In the genomic region with DNA sequence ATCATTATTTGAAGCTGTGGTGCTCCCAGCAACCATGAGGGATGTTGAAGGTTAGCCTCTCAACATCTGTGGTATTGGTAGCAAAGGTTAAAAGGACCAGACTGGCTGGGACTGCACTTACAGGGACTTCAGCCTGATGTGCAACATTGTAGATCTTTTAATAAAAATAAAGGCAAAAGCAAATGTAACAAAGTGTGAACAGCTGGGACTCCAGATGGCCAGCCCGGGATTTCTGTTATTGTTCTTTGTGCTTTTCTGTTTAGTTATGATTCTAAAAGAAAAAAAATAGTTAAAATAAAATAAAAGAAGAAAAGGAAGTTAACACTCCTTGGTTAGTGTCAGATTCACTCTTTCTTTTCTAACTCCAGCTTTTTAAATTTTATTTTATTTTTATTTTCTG, we compare ENCODE assay signal across 33 mouse cellular contexts.
DNase-seq lines count a peak whose midpoint lies in the region; ATAC-seq and TF ChIP-seq lines count a peak whose summit lies in the region.
"Had no signal": no experiment of that assay in that cellular context is flagged by ENCODE, and none has a peak within 500 bp of the region (broad histone marks: within the 10 kb centered on the region; RNA-seq: fewer than 3 reads in every experiment).

No protein-coding gene starts in this region.

- peak; percentile 49 for DNase-seq in forebrain, postnatal 0 days
- peak; percentile 9 for DNase-seq in testis, postnatal 14 days (ENCODE audit: low spot score)
- no peak for DNase-seq in testis, postnatal 10 days (ENCODE audit: low spot score)
- peak; percentile 31 to 54 for DNase-seq in layer of hippocampus, postnatal 14 days (ENCODE audit: low spot score in 2 of 2)
- no peak for DNase-seq in thymus, postnatal 0 days (ENCODE audit: low spot score)
- DNase-seq in embryo, embryonic 9.5 days (ENCODE audit: extremely low spot score), result no peak
- DNase-seq: adrenal gland, adult 8-10 months; cerebellum, adult 11 months; cerebellum, adult 9-11 months; embryo, embryonic 11 days; heart, adult 2 months; heart, postnatal 4 days; kidney, adult 11 months; kidney, postnatal 25 days; liver, embryonic 13.5 days; lung, adult 18-20 months; lung, postnatal 4 days; spleen, adult 18-20 months; thymus, adult 2 months; thymus, postnatal 4 days had no signal

- no peaks in the 10 kb centered on the region for H3K27me3 ChIP-seq in forebrain, postnatal 0 days (ENCODE audit: insufficient read depth, low read length)
- no peaks in the 10 kb centered on the region for H3K27me3 ChIP-seq in forebrain, embryonic 15.5 days
- H3K27me3 ChIP-seq: CH12.LX; embryonic facial prominence, embryonic 13.5 days; heart, embryonic 12.5 days; limb, embryonic 15.5 days; liver, embryonic 13.5 days; megakaryocyte, embryonic 14.5 days; midbrain, embryonic 12.5 days; neural tube, embryonic 13.5 days had no signal

- no peak for TF ChIP-seq CTCF in forebrain, postnatal 0 days (IDR thresholded peaks at IDR 0.05; ENCODE audit: low read depth)

- no peaks in the 10 kb centered on the region for H3K36me3 ChIP-seq in forebrain, postnatal 0 days (ENCODE audit: insufficient read depth)
- no peaks in the 10 kb centered on the region for H3K36me3 ChIP-seq in forebrain, embryonic 15.5 days
- H3K36me3 ChIP-seq: embryonic facial prominence, embryonic 13.5 days; forebrain, embryonic 10.5 days; heart, embryonic 12.5 days; limb, embryonic 10.5 days; limb, embryonic 15.5 days; liver, embryonic 13.5 days; midbrain, embryonic 12.5 days; neural tube, embryonic 13.5 days had no signal

- 59% methylated on average over 1 of the region's 1 CpGs for WGBS in forebrain, postnatal 0 days
- 79% methylated on average over 1 of the region's 1 CpGs for WGBS in forebrain, embryonic 15.5 days

- H3K9ac ChIP-seq in forebrain, postnatal 0 days, result no peak overlapping the region
- no peak overlapping the region for H3K9ac ChIP-seq in forebrain, embryonic 15.5 days (replicated peaks)
- H3K9ac ChIP-seq: embryonic facial prominence, embryonic 13.5 days; heart, embryonic 12.5 days; hindbrain, embryonic 14.5 days; limb, embryonic 15.5 days; liver, embryonic 13.5 days; midbrain, embryonic 12.5 days; neural tube, embryonic 13.5 days had no signal

- H3K9me3 ChIP-seq in forebrain, postnatal 0 days (ENCODE audit: low read length), result no peaks in the 10 kb centered on the region
- no peaks in the 10 kb centered on the region for H3K9me3 ChIP-seq in forebrain, embryonic 15.5 days
- H3K9me3 ChIP-seq: embryonic facial prominence, embryonic 13.5 days; heart, embryonic 12.5 days; limb, embryonic 10.5 days; limb, embryonic 15.5 days; midbrain, embryonic 12.5 days; neural tube, embryonic 13.5 days had no signal

- H3K4me1 ChIP-seq in forebrain, postnatal 0 days (ENCODE audit: insufficient read depth), result no peaks in the 10 kb centered on the region
- peaks cover 2% of the 10 kb centered on the region for H3K4me1 ChIP-seq in forebrain, embryonic 15.5 days
- H3K4me1 ChIP-seq: forebrain, embryonic 10.5 days; heart, embryonic 12.5 days; limb, embryonic 10.5 days; limb, embryonic 15.5 days; liver, embryonic 13.5 days; megakaryocyte, embryonic 14.5 days; midbrain, embryonic 12.5 days had no signal

- no peak overlapping the region for H3K4me3 ChIP-seq in forebrain, postnatal 0 days (ENCODE audit: low read depth, low read length)
- no peak overlapping the region for H3K4me3 ChIP-seq in forebrain, embryonic 15.5 days
- H3K4me3 ChIP-seq: embryonic facial prominence, embryonic 13.5 days; forebrain, embryonic 10.5 days; heart, adult 2 months; heart, embryonic 12.5 days; limb, embryonic 10.5 days; limb, embryonic 15.5 days; liver, embryonic 13.5 days; megakaryocyte, embryonic 14.5 days; midbrain, embryonic 12.5 days; neural tube, embryonic 13.5 days had no signal

- no peak for ATAC-seq in forebrain, postnatal 0 days
- ATAC-seq in forebrain, embryonic 15.5 days (replicated peaks), result no peak
- ATAC-seq: forebrain, embryonic 16.5 days; lung, postnatal 0 days had no signal

- H3K4me2 ChIP-seq in forebrain, postnatal 0 days (ENCODE audit: low read depth), result no peak overlapping the region
- no peak overlapping the region for H3K4me2 ChIP-seq in forebrain, embryonic 15.5 days (replicated peaks)
- H3K4me2 ChIP-seq: embryonic facial prominence, embryonic 13.5 days; heart, embryonic 12.5 days; hindbrain, embryonic 14.5 days; limb, embryonic 15.5 days; liver, embryonic 13.5 days; midbrain, embryonic 12.5 days; neural tube, embryonic 13.5 days had no signal

- H3K27ac ChIP-seq in forebrain, postnatal 0 days (ENCODE audit: low read depth, low read length), result no peak overlapping the region
- H3K27ac ChIP-seq in forebrain, embryonic 15.5 days (replicated peaks), result no peak overlapping the region
- H3K27ac ChIP-seq: embryonic facial prominence, embryonic 13.5 days; forebrain, embryonic 10.5 days; heart, adult 2 months; hindbrain, embryonic 14.5 days; limb, embryonic 10.5 days; limb, embryonic 15.5 days; liver, embryonic 13.5 days; midbrain, embryonic 12.5 days; neural tube, embryonic 13.5 days had no signal

Comparison
In these comparisons a context has a peak if more than half of its experiments do, and no peak if none do; other contexts are left out.
1. DNase-seq: peak in forebrain, postnatal 0 days (single experiment), testis, postnatal 14 days (single experiment) and layer of hippocampus, postnatal 14 days (2 of 2); none in testis, postnatal 10 days (single experiment), thymus, postnatal 0 days (single experiment) and embryo, embryonic 9.5 days (single experiment).